Mouse (Mus musculus) MN1 (cell line): Measurements from ENCODE around the gene Erf.
A peak's percentile ranks its signal among the peaks of the same experiment; 100 is the strongest.
"Not testable (repeated sequence)": the region's sequence is repeated elsewhere in the genome, so short reads cannot be mapped to it uniquely, and the experiment has no call there.

Experiments used
- DNase-seq: peaks from one replicate; pipeline ENCODE4 v3.0.0-alpha.2; 2016; ENCODE audit warnings: low spot score

The Erf gene

DNA sequence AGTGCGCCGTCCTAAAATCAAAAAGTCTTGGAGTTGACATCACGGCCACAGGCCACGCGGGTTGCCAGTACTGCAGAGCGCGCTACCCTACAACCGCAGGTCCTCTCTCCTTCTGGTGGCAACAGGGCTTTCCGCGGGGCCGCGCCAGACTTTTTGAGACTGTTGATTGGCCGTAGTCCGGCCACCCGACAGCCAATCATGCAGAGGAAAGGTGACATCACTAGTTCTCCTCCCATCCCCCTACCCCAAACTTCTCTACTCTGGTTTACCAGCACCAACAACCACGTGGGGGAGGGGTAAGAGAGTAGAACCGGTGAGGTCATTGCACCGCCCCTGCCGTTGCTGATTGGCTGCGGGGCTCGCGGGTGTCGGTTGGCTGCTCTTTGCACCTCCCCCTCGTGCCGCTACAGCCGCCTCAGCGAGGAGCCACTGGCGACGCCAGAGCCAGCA, 16.8 kb upstream of the Erf start, which contains the start of gene Cic:
TSS of gene Cic (plus strand) at position 404 of the 450 bp plus-strand sequence.
- DNase-seq = peak; percentile 98

- DNase-seq = no peak
Measured at GRCm38 (mm10) chr7:25266180-25266962, 15.8 kb upstream of the Erf start.

DNA sequence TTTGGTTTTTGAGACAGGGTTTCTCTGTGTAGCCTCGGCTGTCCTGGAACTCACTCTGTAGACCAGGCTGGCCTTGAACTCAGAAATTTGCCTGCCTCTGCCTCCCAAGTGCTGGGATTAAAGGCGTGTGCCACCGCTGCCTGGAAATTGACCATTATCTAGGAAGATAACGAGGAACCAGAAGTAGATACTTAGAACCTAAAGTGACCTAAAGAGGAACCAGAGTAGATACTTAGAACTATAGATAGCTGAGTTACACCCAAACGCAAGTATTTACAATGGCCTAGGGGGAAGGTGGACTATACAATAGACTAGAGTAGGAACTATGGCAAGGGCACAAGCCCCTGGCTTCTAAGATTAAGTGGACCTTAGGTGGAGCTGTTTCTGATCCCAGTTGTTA, 15.2 kb upstream of the Erf start:
- not testable (repeated sequence) for DNase-seq

- DNase-seq = no peak
Measured at GRCm38 (mm10) chr7:25263968-25264870, 13.7 kb upstream of the Erf start.

DNA sequence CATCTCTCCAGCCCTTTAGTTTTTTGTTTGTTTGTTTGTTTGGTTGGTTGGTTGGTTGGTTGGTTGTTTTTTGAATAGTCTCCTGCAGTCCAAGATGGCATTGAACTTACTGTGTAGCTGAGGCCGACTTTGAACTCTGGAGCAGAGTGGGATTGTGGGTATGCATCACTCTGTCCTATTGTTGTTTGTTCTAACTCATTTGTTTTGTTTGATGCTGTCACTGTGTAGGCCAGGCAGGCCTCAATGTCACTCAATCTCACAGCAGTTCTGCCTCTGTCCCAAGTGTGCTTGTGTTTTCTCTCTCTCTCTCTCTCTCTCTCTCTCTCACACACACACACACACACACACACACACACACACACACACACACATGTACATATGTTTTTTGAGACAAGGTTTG, 11.3 kb upstream of the Erf start:
- no peak for DNase-seq

DNA sequence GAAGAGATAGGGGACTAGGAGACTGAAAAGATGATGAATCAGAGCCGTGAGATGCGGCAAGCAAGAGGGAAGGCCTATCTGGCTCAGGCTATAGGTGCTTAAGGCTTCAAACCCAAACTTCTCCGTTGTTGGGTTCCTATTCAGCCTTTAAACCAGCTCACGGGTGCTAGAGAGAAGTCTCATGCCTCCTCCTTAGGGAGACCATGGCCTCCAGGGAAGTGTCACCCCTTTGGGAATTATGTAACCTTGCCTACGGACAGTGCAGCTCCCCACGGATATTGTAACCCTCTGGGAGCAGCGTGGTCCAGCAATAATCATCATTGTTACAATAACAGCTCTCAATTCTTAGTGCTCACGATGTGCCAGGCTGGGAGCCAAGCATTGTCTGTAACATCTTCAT, 1.3 kb upstream of the Erf start:
- DNase-seq = peak; percentile 71

DNA sequence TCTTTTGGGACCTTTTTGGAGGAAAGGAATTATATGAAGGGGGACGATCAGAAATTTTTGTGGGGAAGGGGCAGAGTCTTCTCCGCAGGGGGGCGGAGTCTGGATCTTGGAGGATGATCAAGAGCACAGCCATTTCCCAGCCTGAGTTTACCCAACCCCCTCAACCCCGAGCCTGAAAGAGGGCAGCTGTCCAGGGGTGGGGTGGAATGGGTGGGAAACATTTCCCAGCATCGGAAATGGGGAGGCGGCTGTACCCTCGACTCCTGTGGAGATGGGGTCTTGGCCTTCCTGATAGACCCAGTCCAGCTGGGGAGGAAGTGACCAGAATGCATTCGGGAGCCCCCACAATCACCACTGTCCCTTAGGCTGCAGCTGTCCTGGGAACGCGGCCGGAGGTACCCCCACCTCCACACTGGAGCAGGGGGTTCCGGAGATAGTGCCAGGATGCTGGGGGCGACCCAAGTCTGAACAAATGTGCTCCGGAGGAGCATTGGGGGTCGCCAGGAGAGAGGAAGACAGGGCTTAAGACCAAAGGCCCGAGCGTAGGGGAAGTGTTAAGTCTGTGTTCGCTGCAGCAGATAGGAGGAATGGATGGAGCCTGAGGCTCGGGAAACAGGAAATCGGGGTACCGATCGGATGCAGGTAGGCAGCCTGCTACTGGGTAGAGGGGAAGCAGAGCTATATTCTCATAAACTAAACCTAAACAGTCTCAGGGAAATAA, 670 bp upstream of the Erf start:
- peak; percentile 78 for DNase-seq

GRCm38 (mm10) chr7:25249314-25250140, 1.0 kb downstream of the Erf start:
- DNase-seq = peak; percentile 68

DNA sequence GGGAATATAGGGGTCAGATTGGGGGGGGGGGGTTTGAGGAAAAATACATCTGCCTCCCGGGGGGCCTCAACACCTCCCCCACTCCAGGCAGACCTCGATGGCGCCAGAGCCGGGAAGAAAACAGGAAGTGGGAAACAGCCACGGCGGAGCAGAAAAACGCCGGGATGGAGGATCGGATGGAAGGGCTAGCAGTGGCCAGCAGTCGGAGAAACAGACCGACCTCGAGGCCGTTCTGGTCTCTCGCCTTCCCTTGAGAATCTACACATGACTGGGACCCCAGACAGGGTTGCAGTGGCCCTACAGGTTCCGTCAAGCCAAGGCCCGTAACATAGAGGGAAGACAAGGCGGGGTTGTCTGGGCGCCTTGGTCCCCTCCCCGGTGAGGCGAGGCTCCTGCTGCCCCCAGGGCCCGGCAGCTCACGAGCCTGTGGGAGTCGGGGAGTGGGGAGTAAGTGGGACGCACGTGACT, 1.7 kb downstream of the Erf start:
- DNase-seq = peak; percentile 53

GRCm38 (mm10) chr7:25248018-25248647, 2.4 kb downstream of the Erf start:
- peak; percentile 67 for DNase-seq

- no peak for DNase-seq
Measured at GRCm38 (mm10) chr7:25247498-25247897, 3.1 kb downstream of the Erf start.

DNA sequence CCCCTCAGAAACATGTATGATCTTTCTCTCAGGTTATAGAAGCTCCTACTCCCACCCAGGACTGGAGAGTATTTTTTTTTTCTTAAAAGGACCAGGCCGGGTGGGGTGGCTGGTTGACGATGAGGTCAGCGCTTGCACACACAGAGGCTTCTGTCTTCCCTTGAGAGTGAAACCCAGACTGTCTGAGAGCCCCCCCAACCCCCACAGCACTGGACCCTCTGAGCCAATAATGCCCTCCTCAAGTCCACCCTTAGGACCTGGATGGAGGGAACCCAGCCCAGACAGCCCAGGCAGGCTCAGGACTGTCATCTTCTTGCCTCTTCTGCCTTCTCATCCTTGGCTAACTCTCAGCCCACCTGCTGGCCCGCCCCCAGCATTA, 3.8 kb downstream of the Erf start:
- peak; percentile 66 for DNase-seq

- peak; percentile 54 for DNase-seq
Measured at GRCm38 (mm10) chr7:25246079-25246758, 4.3 kb downstream of the Erf start.

GRCm38 (mm10) chr7:25244562-25245369, 5.8 kb downstream of the Erf start:
- no peak for DNase-seq

DNA sequence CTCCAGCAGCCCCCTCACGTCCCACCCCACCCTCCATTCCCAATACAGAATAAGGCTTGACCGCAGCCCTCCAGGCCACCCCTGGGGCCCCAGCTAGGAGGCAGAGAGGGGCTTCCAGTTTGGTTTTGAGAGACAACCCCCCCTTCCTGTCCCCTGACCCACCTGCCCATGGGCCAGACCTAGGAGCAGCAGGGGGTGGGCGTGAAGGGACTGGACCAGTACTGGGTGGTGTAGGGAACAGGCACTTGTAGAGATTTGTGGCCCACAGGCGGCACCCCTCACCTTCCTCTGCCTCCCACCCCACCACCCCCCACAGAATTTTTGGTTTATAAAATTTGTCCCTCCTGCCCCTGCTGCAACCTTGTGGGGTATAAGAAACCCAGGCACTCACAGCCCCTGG, 7.2 kb downstream of the Erf start:
- no peak for DNase-seq

GRCm38 (mm10) chr7:25241062-25241461, 9.5 kb downstream of the Erf start:
- peak; percentile 90 for DNase-seq

- no peak for DNase-seq
Measured at GRCm38 (mm10) chr7:25240631-25241030, 9.9 kb downstream of the Erf start.

GRCm38 (mm10) chr7:25238829-25239623, 11.5 kb downstream of the Erf start:
- peak; percentile 92 for DNase-seq
